Mouse (Mus musculus): ENCODE measurements around the gene Acoxl. TPM values are rescaled to one million over a fixed set of nuclear protein-coding genes. Genes with fewer than 3 reads are reported as not detected.

The Acoxl gene
- polyA plus RNA-seq, 1 experiment from 2014 or later, result 0.12 TPM

DNA sequence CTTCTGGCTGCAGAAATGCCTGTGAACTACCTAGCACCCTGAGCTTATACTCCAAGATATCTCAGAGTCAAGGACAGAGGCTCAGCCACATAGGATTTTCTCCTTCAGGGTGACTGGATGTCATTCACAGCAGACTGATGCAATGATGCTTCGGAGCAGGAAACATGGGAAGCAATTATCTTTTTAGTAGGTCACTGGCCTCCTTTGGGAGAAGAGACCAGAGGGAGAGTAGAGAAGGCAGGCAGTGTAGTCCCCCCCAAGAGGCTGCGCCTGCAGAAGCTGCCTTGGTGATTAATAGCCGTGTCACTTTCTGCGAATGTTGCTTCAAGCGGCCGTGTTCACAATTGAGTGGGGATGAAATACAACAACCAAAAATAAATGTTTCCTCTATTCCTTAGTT lies 121.9 kb downstream of the Acoxl start:
- Histone ChIP-seq H3K4me2 (no peak overlapping the region), H3K4me1 (peaks cover 16% of the 10 kb centered on the region), H3K36me3 (no peaks in the 10 kb centered on the region), H3K9me3 (no peaks in the 10 kb centered on the region), H3K27me3 (replicated peaks) (no peaks in the 10 kb centered on the region), H3K27ac (replicated peaks) (no peak overlapping the region), H3K9ac (no peak overlapping the region), H3K4me3 (no peak overlapping the region)
- no peak for ATAC-seq (ENCODE audit: extremely low read depth, insufficient number of reproducible peaks, low FRiP score, low TSS enrichment)
- 67% methylated on average over 6 of the region's 6 CpGs for WGBS

DNA sequence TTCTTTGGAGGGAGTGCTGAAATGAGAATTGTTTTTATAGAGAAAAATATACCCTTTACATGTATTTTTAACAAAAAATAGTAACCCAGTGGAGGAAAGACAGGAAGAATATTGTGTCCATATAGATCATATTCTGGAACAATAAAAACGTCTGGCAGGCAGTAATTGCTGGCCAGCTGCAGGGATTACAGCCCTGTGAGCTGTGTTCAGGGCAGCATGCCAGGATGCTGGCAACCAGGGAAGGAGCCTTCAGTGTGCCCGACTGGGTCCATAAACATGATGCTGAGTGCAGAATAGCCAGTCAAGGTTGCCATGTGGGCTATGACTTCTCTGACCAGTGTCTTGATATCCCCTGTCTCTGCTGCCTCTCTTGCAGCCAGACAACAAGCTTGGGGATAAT lies 122.5 kb downstream of the Acoxl start:
- 44% methylated on average over 2 of the region's 2 CpGs for WGBS
- Histone ChIP-seq H3K27ac (replicated peaks) (no peak overlapping the region), H3K9me3 (no peaks in the 10 kb centered on the region), H3K27me3 (replicated peaks) (no peaks in the 10 kb centered on the region), H3K9ac (no peak overlapping the region), H3K36me3 (no peaks in the 10 kb centered on the region), H3K4me3 (no peak overlapping the region), H3K4me1 (peaks cover 16% of the 10 kb centered on the region), H3K4me2 (no peak overlapping the region)
- no peak for ATAC-seq (ENCODE audit: extremely low read depth, insufficient number of reproducible peaks, low FRiP score, low TSS enrichment)

DNA sequence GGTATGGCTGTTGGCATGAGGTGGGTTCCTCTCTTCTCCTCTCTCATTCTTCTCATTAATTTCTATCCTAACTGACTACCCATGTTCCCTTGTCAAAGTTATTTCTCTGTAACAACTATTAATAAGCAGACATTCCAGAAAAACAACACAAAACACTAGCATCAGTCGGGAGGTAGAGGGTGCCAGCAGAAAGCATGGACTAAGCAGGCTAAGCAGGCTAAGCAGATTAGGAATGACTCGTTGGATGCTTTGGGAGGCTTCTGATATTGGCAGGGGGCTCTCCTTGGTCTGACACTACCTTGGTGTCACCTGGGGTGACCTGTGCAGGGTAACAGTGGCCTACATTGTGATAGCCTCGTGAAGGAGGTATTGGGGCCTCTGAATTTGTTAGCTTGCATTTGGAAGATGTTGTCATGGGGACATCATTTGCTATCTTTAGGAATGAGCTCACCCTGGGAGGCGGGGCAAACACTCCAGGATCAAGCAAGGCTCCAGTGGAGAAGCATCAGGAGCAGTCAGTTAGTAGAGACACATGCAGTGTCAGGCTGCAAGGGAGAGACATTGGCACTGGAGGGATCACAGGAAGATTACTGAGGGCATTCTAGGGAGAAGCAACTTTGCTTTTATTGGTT lies 123.2 kb downstream of the Acoxl start:
- Histone ChIP-seq H3K9me3 (no peaks in the 10 kb centered on the region), H3K27me3 (replicated peaks) (no peaks in the 10 kb centered on the region), H3K27ac (replicated peaks) (no peak overlapping the region), H3K4me3 (no peak overlapping the region), H3K9ac (no peak overlapping the region), H3K4me2 (no peak overlapping the region), H3K4me1 (peaks cover 16% of the 10 kb centered on the region), H3K36me3 (no peaks in the 10 kb centered on the region)
- ATAC-seq (ENCODE audit: extremely low read depth, insufficient number of reproducible peaks, low FRiP score, low TSS enrichment), result no peak
- 26% methylated on average over 4 of the region's 4 CpGs for WGBS

DNA sequence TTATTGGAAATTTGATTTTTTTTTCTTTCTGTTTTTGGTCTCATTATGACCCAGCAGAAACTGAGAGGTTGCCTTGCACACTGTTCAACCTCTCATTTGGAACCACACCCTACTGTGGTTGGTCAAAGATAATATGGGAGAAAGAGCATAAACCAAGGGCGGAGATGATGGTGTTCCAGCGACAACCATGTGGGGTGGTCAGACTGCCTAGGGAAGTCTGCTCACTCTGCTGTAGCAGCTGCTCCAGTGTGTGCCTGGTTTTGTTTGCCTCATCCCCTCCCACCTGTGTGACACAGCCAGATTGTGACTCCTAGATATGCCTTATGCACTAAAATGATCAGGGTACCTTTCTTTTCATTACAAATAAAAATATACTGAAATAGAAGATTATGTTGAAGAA lies 130.3 kb downstream of the Acoxl start:
- Histone ChIP-seq H3K9ac (no peak overlapping the region), H3K4me3 (no peak overlapping the region)

DNA sequence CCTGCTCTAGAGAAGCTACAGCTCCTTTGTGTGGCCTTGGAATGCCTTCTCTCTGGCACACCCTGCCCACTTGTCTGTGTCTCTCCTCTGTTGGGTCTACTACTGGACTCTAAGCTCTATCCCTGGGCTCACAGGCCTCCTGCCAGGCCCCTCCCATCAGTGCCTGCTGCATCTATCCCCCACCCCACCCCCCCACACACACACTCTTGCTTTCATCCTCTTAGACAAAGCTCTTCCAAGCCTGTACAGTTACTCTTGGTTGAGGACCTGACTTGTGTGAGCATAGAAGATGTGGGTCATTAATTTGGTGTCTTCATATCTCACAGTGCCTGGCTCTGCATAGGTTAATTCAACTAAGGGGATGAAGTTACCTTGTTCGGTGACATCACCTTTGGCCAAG lies 137.6 kb downstream of the Acoxl start:
- Histone ChIP-seq H3K36me3 (no peaks in the 10 kb centered on the region), H3K9ac (no peak overlapping the region), H3K27ac (replicated peaks) (no peak overlapping the region), H3K4me2 (no peak overlapping the region), H3K27me3 (replicated peaks) (peaks cover 4% of the 10 kb centered on the region; the same call in 1 of the 2 replicates), H3K9me3 (no peaks in the 10 kb centered on the region), H3K4me1 (no peaks in the 10 kb centered on the region), H3K4me3 (no peak overlapping the region)
- ATAC-seq (ENCODE audit: extremely low read depth, insufficient number of reproducible peaks, low FRiP score, low TSS enrichment), result no peak
- 85% methylated on average over 1 of the region's 1 CpGs for WGBS

More for the DNA sequence above, 130.3 kb downstream of the Acoxl start:
- no peaks in the 10 kb centered on the region for H3K4me1 ChIP-seq
- 93% methylated on average over 2 of the region's 2 CpGs for WGBS
- H3K27ac ChIP-seq (replicated peaks), result no peak overlapping the region
- H3K36me3 ChIP-seq, result no peaks in the 10 kb centered on the region
- H3K4me2 ChIP-seq, result no peak overlapping the region
- ATAC-seq (ENCODE audit: extremely low read depth, insufficient number of reproducible peaks, low FRiP score, low TSS enrichment), result no peak
- no peaks in the 10 kb centered on the region for H3K27me3 ChIP-seq (replicated peaks)
- H3K9me3 ChIP-seq, result no peaks in the 10 kb centered on the region

DNA sequence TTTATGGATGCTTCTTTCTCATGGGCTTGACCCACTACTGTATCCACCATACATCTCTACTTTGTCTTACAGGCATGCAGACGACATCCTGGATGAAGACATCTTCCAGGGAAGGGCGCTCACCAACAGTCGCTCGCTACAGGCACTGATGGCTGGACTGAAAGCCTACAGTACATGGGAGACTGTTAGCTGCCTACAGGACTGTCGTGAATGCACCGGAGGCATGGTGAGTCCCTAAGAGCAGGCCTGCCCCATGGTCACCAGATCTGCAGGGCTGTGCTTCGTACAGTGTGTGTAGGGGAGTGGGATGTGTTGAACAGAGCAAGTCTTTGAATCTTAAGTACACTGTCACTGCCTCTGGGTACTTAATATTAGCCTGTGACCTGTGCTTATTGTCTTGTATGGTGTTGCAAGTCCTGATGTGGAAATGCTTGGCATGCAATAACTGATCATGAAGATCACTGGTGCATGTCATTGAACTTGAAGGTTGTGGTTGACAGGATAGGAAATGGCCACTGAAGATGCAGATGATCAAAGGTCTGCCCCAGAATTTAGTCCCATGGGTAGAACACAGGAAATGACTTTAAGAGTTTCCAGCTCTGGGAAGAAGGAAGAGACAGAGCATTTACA lies 140.0 kb downstream of the Acoxl start:
- peaks cover 4% of the 10 kb centered on the region; the same call in 1 of the 2 replicates for H3K27me3 ChIP-seq (replicated peaks)
- H3K4me2 ChIP-seq, result no peak overlapping the region
- no peaks in the 10 kb centered on the region for H3K36me3 ChIP-seq
- no peaks in the 10 kb centered on the region for H3K9me3 ChIP-seq
- ATAC-seq (ENCODE audit: extremely low read depth, insufficient number of reproducible peaks, low FRiP score, low TSS enrichment), result no peak
- H3K9ac ChIP-seq, result no peak overlapping the region
- H3K4me3 ChIP-seq, result no peak overlapping the region
- WGBS, result 78% methylated on average over 7 of the region's 7 CpGs
- no peak overlapping the region for H3K27ac ChIP-seq (replicated peaks)
- H3K4me1 ChIP-seq, result peaks cover 6% of the 10 kb centered on the region; the same call in 1 of the 2 replicates

DNA sequence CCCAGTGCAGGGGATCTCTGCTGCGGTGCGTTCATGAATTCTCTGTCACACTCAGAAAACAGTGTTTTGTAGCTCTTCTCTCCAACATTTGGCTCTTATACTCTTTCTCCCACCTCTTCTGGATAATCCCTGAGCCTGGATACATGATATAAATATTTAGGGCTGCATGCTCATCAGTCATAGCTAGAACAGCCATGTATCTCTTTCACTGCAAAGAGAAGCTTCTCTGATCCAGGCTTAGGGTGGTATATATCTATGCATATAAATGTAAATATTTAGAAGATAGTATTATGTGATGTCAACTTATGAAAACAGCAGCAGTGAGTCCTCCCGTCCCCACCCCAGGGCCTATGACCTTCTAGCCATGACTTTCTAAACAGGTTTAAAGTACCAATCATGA lies 143.9 kb downstream of the Acoxl start:
- ATAC-seq (ENCODE audit: extremely low read depth, insufficient number of reproducible peaks, low FRiP score, low TSS enrichment), result no peak
- H3K36me3 ChIP-seq, result no peaks in the 10 kb centered on the region

DNA sequence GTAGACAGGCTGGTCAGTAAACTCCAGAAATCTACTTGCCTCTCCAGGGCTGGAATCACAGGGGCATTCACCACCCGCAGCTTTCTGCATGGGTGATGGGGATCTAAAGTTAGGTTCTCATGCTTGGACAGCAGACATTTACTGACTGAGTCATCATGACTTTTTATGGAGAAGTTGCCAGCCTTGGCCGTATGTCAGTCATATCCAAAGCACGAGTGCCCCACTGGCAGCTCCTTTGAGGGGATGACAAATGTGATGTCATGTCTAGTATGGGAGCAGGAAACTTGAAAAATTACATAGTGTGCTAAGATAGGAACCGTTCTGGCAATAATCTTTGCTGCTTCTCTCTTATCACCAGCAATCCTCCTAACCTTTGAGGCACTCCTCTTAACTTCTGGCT lies 144.6 kb downstream of the Acoxl start:
- ATAC-seq (ENCODE audit: extremely low read depth, insufficient number of reproducible peaks, low FRiP score, low TSS enrichment), result no peak
- H3K36me3 ChIP-seq, result no peaks in the 10 kb centered on the region

More for the DNA sequence above, 143.9 kb downstream of the Acoxl start:
- peaks cover 6% of the 10 kb centered on the region; the same call in 1 of the 2 replicates for H3K4me1 ChIP-seq
- H3K27ac ChIP-seq (replicated peaks), result no peak overlapping the region
- H3K9ac ChIP-seq, result no peak overlapping the region
- no peak overlapping the region for H3K4me3 ChIP-seq
- WGBS, result 84% methylated on average over 3 of the region's 3 CpGs
- H3K4me2 ChIP-seq, result no peak overlapping the region
- H3K27me3 ChIP-seq (replicated peaks), result peaks cover 4% of the 10 kb centered on the region; the same call in 1 of the 2 replicates
- no peaks in the 10 kb centered on the region for H3K9me3 ChIP-seq

DNA sequence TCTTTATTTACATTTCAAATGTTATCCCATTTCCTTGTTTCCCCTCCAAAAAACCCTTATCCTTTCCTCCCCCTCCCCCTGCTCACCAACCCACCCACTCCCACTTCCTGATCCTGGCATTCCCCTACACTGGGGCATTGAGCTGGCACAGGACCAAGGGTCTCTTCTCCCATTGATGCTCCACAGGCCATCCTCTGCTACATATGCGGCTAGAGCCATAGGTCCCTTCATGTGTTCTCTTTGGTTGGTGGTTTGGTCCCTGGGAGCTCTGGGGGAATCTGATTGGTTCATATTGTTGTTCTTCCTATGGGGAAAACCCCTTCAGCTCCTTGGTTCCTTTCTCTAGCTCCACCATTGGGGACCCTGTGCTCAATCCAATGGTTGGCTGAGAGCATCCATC lies 145.3 kb downstream of the Acoxl start:
- Histone ChIP-seq H3K9me3 (no peaks in the 10 kb centered on the region), H3K4me3 (no peak overlapping the region), H3K4me2 (no peak overlapping the region), H3K4me1 (peaks cover 6% of the 10 kb centered on the region; the same call in 1 of the 2 replicates), H3K36me3 (no peaks in the 10 kb centered on the region), H3K27me3 (replicated peaks) (peaks cover 4% of the 10 kb centered on the region; the same call in 1 of the 2 replicates), H3K27ac (replicated peaks) (no peak overlapping the region), H3K9ac (no peak overlapping the region)
- WGBS, result 90% methylated on average over 1 of the region's 1 CpGs
- no peak for ATAC-seq (ENCODE audit: extremely low read depth, insufficient number of reproducible peaks, low FRiP score, low TSS enrichment)

More for the DNA sequence above, 144.6 kb downstream of the Acoxl start:
- Histone ChIP-seq H3K27me3 (replicated peaks) (peaks cover 4% of the 10 kb centered on the region; the same call in 1 of the 2 replicates), H3K4me1 (peaks cover 6% of the 10 kb centered on the region; the same call in 1 of the 2 replicates), H3K9me3 (no peaks in the 10 kb centered on the region), H3K27ac (replicated peaks) (no peak overlapping the region), H3K4me3 (no peak overlapping the region), H3K9ac (no peak overlapping the region), H3K4me2 (no peak overlapping the region)
- 32% methylated on average over 4 of the region's 4 CpGs for WGBS

DNA sequence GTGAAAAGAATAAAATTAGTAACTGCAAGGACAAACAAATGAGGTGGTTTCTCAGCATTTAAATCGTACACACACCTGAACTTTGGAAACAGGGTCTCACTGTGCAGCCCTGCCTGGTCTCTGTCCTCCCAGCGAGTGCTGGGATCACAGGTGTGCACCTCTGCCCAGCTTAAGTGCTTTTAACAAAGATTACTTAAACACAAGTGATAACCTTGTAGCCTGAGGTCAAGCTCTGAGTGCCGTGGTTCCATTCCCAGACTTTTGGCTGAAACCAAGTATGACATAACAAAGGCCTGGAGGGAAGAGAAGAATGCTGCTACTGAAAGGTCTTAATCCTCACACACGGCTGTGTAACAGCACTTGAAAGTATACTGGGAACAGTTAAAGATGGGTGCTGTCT lies 149.0 kb downstream of the Acoxl start:
- H3K27me3 ChIP-seq (replicated peaks), result no peaks in the 10 kb centered on the region
- WGBS, result 33% methylated on average over 4 of the region's 4 CpGs
- no peaks in the 10 kb centered on the region for H3K36me3 ChIP-seq
- ATAC-seq (ENCODE audit: extremely low read depth, insufficient number of reproducible peaks, low FRiP score, low TSS enrichment), result no peak
- no peaks in the 10 kb centered on the region for H3K9me3 ChIP-seq
- peaks cover 24% of the 10 kb centered on the region for H3K4me1 ChIP-seq
- no peak overlapping the region for H3K27ac ChIP-seq (replicated peaks)
- H3K4me2 ChIP-seq, result no peak overlapping the region
- no peak overlapping the region for H3K4me3 ChIP-seq
- no peak overlapping the region for H3K9ac ChIP-seq

DNA sequence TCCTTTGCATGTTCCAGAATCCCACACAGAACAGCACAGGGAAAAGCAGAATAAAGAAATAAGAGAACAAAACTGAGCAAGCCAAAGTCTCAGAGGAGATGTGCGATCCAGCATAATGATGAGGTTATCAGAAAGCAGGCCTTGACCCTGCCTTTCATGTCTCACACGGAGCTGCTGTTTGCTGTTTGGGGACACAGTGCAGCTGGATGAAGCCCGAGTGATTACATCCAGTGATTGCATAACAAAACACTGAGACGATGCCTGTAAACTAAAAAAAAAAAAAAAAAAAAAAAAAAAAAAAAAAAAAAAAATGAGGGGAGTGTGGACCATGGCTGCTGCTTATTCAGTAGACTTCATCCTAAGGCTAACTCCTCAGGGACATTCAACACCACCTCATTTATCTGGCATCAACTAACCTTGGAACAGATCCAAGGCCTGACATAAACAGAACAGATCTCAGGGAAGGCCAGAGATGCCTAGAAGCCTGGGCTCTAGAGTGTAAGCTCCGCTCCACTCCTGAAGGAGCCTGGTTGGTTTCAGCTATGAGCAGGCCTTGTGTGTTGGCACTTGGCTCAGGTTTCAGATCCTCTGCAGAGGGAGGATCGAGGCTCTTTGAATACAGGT lies 152.3 kb downstream of the Acoxl start:
- no peak overlapping the region; the same call in 1 of the 2 replicates for H3K27ac ChIP-seq (replicated peaks)
- WGBS, result 31% methylated on average over 6 of the region's 6 CpGs
- H3K36me3 ChIP-seq, result no peaks in the 10 kb centered on the region
- no peaks in the 10 kb centered on the region for H3K9me3 ChIP-seq
- no peaks in the 10 kb centered on the region for H3K27me3 ChIP-seq (replicated peaks)
- no peak overlapping the region for H3K4me3 ChIP-seq
- H3K9ac ChIP-seq, result no peak overlapping the region
- no peak for ATAC-seq (ENCODE audit: extremely low read depth, insufficient number of reproducible peaks, low FRiP score, low TSS enrichment)
- H3K4me1 ChIP-seq, result peaks cover 18% of the 10 kb centered on the region
- H3K4me2 ChIP-seq, result no peak overlapping the region

All from heart, embryonic 13.5 days (tissue).